Mouse (Mus musculus) lung, postnatal 25 days (tissue): ENCODE results near the gene Anxa9.

Source experiments
- DNase-seq: peaks from one replicate; pipeline ENCODE4 v3.0.0; 2022; ENCODE audit warnings: low spot score

Anxa9 gene

GRCm38 (mm10) chr3:95247660-95248336 is 59.2 kb downstream of the Anxa9 start:
- no peak for DNase-seq

- DNase-seq = peak; percentile 48
Observed at GRCm38 (mm10) chr3:95246465-95247231, 60.3 kb downstream of the Anxa9 start.
